Mouse (Mus musculus): ENCODE measurements around the gene 2010111I01Rik.
A peak's percentile ranks its signal among the peaks of the same experiment; 100 is the strongest.

Gene 2010111I01Rik

DNA sequence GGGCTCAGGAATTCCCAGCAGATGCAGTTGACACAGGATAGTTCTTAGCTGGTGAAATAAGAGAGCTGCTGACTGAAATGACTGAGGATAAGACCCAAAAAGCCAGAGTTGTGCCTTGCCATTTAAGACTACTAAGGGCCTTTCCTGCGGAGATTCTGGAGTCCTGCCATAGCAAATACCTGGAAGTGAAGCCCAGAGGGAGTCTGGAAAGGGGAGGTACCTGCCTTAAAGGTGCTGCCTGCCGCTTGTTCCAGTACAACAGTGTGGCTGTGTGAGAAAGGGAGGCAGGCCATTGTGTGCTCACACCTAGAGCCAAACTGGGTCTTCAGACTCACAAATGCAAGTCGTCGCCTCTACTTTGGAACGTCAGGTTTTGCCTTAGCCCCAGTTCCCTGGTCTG is 305.5 kb downstream of the 2010111I01Rik start:
- no peak for DNase-seq (ENCODE audit: low read depth, low spot score)
- Histone ChIP-seq H3K36me3 (ENCODE audit: control insufficient read depth, insufficient read depth, low read length, poor library complexity, severe bottlenecking) (no peaks in the 10 kb centered on the region), H3K27me3 (ENCODE audit: control insufficient read depth, insufficient read depth, low read length, poor library complexity, severe bottlenecking) (no peaks in the 10 kb centered on the region)

DNA sequence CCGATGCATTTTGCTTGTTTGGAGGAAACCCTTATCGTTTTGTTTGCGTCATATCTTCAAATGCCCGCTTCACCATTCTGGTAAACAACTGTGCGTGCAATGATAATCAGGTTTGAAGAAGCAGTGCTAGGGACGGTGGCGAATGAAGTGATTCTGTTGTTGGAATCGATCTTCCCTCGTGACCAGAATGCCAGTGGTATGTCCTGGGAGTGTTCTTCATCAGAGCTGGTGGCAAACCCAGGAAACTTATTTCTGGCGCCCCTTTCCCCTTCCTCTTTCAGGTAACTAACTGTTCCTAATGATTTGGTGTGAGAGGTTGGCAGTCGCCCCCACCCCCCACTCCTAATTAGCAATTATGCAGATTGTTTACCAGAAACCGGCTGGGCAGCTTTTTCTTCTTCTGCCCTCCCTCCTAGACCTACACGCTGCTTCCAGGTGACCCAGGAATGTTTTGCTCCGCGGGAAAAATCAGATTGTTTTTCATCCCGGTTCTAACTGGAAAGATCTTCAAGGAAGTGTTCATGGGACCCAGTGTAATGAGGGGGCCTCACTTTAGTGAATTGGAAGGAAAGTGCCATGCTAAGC is 307.4 kb downstream of the 2010111I01Rik start:
- DNase-seq (ENCODE audit: low read depth, low spot score), result no peak
- no peaks in the 10 kb centered on the region for H3K36me3 ChIP-seq (ENCODE audit: control insufficient read depth, insufficient read depth, low read length, poor library complexity, severe bottlenecking)
- H3K27me3 ChIP-seq (ENCODE audit: control insufficient read depth, insufficient read depth, low read length, poor library complexity, severe bottlenecking), result no peaks in the 10 kb centered on the region

DNA sequence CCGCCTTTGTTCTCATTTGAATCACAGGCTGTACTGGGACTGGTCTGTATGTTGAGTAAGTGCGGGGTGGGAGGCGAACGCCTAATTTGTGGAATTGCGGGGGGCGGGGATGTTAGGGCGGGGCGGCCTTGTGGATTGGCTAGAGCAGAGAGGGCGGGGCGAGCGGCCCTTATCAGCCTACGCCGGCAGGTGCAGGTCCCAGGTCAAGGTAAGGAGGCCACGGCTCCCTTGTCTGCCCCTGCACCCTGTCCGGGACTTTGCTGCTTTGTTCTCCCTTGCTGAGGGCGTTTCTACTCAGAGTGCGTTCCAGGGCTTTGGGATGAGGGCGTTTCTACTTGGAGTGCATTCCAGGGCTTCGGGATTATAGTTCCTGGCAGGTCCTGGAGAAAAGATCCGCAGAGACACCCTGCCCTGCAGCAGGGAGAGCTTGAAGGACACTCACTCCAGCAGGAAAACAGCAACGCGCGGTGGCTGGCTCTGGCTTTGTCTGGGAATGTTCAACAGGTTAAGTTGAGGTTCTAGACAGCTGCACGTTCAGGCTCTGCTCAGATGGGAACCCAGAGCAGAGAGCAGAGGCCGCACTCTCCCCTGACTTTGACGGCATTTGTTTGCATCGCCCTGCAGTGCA is 308.0 kb downstream of the 2010111I01Rik start:
- H3K36me3 ChIP-seq (ENCODE audit: control insufficient read depth, insufficient read depth, low read length, poor library complexity, severe bottlenecking), result no peaks in the 10 kb centered on the region
- no peak for DNase-seq (ENCODE audit: low read depth, low spot score)
- no peaks in the 10 kb centered on the region for H3K27me3 ChIP-seq (ENCODE audit: control insufficient read depth, insufficient read depth, low read length, poor library complexity, severe bottlenecking)

DNA sequence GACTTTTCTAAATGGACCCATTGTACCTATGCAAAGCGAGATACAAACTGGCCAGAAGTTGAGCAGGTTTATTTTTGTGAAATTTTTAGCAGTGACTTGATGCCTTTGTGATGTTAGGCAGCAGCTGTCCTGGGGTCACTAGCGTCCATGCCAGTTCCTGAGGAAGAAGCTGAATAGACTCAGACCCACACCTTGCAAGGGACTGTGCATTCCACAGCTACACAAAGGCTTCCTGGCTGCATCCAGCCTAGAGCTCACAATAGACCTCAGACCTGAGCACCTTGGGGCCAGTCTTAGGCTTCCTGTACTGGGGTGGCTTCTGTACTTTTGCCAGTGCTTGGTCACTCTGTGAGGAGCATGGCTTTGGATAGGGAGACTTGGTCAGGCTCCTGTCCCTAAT is 309.2 kb downstream of the 2010111I01Rik start:
- DNase-seq (ENCODE audit: low read depth, low spot score), result no peak
- Histone ChIP-seq H3K36me3 (ENCODE audit: control insufficient read depth, insufficient read depth, low read length, poor library complexity, severe bottlenecking) (no peaks in the 10 kb centered on the region), H3K27me3 (ENCODE audit: control insufficient read depth, insufficient read depth, low read length, poor library complexity, severe bottlenecking) (no peaks in the 10 kb centered on the region)

DNA sequence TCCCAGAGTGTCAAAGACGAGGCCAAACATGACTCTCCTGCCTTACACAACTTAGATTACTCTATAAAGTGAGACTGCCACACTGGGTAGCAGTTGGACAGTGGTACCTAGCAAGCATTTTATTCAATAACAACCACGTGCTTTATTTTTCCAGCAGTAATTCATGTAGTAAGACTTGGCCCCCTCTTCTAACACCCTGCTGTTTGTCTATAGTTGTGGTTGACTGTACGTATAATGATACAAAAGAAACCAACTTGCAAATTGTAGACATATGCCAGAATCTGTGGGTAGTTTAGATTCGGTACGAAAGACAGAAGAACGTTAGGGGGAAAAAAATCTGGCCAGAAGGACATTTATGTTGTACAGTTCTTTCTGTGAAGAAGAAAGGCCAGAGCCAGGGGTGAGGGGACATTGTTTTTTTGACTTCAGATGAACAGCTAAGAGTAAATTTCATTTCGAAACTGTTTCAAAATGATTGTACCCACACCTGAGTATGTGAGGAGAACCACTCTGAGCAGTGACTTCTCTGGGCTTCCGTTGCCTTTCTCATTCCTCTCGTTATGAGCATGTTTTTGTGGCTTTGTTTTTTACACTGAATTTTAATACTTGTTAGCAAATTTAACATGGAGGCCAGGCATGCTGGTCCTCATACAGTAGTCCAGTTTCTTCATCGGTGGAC is 309.9 kb downstream of the 2010111I01Rik start:
- DNase-seq (ENCODE audit: low read depth, low spot score), result no peak
- Histone ChIP-seq H3K27me3 (ENCODE audit: control insufficient read depth, insufficient read depth, low read length, poor library complexity, severe bottlenecking) (no peaks in the 10 kb centered on the region), H3K36me3 (ENCODE audit: control insufficient read depth, insufficient read depth, low read length, poor library complexity, severe bottlenecking) (no peaks in the 10 kb centered on the region)

DNA sequence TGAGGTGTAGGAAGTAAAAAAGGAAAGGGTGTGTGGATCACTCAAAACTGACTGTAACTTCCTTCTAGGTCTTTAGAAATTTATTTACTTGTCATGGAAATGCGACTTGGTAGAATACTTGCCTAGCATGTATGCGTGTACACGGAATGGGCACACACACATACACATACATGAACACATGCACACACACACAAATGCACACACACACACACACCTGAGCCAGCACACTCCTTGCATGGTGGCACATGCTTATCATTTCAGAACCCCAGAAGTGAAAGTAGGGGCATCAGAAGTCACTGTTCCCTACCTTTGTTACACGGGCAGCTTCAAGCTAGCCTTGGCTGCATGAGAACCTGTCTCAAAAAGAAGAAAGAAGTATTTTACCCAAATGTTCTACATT is 311.7 kb downstream of the 2010111I01Rik start:
- Histone ChIP-seq H3K36me3 (ENCODE audit: control insufficient read depth, insufficient read depth, low read length, poor library complexity, severe bottlenecking) (no peaks in the 10 kb centered on the region), H3K27me3 (ENCODE audit: control insufficient read depth, insufficient read depth, low read length, poor library complexity, severe bottlenecking) (no peaks in the 10 kb centered on the region)
- no peak for DNase-seq (ENCODE audit: low read depth, low spot score)

DNA sequence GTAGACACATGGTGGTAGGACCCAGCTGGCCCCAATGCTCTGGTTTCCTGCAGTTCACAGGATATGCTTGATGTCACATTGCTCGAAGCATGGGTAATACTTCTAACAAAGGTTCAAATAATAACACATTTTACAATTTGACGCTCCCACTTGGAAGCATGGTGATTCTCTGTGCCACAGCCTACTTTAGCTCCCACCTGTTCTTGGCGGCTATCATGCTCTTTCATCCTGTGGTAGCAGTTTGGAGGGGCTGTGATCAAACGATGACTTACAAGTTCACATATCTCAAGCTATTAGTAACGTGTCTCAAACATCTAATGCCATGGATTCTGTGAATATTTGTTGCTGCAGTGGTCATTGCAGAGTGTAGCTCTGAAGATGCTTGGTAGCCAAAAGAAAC is 312.6 kb downstream of the 2010111I01Rik start:
- no peak for DNase-seq (ENCODE audit: low read depth, low spot score)
- H3K36me3 ChIP-seq (ENCODE audit: control insufficient read depth, insufficient read depth, low read length, poor library complexity, severe bottlenecking), result no peaks in the 10 kb centered on the region
- H3K27me3 ChIP-seq (ENCODE audit: control insufficient read depth, insufficient read depth, low read length, poor library complexity, severe bottlenecking), result no peaks in the 10 kb centered on the region

DNA sequence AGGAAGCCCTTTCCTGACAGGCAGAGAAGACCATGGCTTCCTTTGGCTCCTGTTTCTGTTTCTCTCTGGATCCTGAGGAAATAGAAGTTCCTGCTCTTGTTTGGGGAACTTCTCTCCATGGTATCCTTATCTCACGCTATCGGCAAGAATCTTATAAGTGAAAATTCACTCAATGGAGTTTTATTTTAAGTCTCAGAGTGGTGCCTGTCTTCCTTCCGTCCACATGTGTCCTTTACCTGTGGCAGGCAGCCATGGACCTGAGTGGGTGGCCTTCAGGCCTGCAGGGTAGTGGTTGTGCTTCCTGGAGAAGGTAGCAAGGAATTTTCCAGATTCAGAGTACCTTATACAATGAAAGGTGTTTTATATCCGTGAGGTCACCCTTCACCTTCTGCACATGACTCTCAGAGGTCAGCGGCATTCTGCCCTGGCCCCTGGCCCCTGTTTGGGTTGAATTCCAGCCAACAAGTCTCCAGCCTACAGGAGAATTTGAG is 313.5 kb downstream of the 2010111I01Rik start:
- DNase-seq (ENCODE audit: low read depth, low spot score), result no peak

DNA sequence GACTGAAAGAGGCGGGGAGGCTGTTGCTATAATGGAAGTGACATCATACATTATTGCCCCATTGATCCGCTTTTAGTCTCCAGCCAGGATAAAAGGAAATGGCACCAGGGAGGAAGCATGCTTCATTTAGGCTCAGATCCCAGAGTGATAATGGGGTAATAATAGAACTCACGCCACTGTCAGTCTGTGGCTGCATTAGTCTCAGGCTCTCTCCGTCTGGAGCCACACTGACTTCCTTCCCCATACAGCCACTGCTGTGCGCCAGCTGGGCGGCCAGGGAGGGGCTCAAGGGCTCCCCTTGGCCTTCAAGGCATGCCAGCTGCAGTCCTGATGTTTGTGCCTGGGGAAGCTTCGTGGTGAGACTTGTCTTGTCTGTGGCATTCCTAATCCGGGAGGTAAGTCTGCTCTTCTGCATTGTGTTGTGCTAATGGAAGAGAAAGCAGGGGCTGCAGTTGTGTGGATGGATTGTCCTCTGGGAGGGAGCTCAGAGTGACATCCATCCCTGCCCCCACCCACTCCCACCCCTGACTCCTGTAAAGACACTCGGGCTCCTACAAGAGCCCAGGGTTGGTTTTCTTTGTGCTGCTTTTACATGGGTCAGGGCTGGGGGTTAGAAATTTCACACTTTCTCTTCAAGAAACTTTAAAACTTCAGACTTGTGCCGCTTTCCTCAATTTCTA is 314.2 kb downstream of the 2010111I01Rik start:
- no peaks in the 10 kb centered on the region for H3K27me3 ChIP-seq (ENCODE audit: control insufficient read depth, insufficient read depth, low read length, poor library complexity, severe bottlenecking)
- DNase-seq (ENCODE audit: low read depth, low spot score), result peak; percentile 11
- no peaks in the 10 kb centered on the region for H3K36me3 ChIP-seq (ENCODE audit: control insufficient read depth, insufficient read depth, low read length, poor library complexity, severe bottlenecking)

More for the DNA sequence above, 313.5 kb downstream of the 2010111I01Rik start:
- no peaks in the 10 kb centered on the region for H3K27me3 ChIP-seq (ENCODE audit: control insufficient read depth, insufficient read depth, low read length, poor library complexity, severe bottlenecking)
- no peaks in the 10 kb centered on the region for H3K36me3 ChIP-seq (ENCODE audit: control insufficient read depth, insufficient read depth, low read length, poor library complexity, severe bottlenecking)

DNA sequence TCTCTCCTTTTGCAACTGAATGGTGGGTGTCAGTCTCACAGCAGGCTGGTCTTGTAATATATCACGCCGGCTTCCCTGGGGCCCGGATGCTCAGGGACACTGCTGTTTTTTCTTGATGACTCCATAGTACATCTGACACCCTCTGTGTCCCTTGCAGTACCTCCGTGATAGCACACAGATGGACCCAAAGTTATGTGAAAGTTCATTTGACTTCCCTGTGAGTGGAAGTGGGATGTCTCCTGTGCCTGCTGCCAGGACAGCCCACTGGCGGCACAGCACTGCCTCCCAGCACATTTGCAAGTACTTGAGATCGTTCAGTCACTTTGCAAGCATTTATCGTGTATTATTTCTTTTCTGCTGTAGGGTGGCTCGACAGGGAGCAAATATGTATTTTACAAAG is 315.1 kb downstream of the 2010111I01Rik start:
- Histone ChIP-seq H3K27me3 (ENCODE audit: control insufficient read depth, insufficient read depth, low read length, poor library complexity, severe bottlenecking) (no peaks in the 10 kb centered on the region), H3K36me3 (ENCODE audit: control insufficient read depth, insufficient read depth, low read length, poor library complexity, severe bottlenecking) (no peaks in the 10 kb centered on the region)
- no peak for DNase-seq (ENCODE audit: low read depth, low spot score)

DNA sequence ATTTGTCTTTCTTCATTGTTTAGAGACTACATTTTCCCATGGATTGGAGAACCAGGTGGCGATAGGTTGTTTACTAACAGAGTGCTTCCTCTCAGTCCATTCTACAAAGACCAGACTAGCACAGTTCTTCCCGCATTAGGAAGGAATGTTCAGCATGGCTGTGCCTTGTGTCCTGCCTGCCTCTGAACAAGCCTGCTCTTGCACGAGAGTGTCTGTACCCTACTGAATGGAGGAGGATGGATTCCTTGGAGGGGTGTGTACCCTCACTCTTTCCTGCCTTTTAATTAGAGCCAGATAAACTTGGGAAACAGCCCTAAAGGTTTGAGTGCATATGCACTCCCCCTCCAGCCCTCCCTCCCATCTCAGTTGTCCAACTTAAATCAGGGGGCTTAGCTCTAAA is 315.7 kb downstream of the 2010111I01Rik start:
- Histone ChIP-seq H3K36me3 (ENCODE audit: control insufficient read depth, insufficient read depth, low read length, poor library complexity, severe bottlenecking) (peaks cover under 1% of the 10 kb centered on the region; the same call in 1 of the 2 replicates), H3K27me3 (ENCODE audit: control insufficient read depth, insufficient read depth, low read length, poor library complexity, severe bottlenecking) (no peaks in the 10 kb centered on the region)
- DNase-seq (ENCODE audit: low read depth, low spot score), result no peak

DNA sequence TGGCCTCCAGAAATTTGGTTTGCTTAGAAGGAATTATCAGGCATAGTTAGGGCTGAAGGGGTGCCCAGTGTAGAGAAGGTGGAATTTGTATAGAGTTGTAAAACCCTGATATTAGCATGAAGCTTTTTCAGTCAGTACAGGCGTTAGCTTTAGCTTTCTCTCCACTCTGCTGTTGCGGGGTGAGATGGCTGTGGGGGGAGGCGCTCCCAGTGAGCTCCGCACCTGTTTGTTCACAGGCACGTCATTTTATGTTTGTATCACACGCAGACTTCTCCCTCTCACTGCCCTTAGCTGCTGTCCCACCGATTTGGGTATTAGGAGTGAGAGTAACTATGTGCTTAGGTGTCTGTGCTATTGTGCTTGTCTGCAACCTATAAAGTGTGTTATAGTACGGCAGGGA is 316.5 kb downstream of the 2010111I01Rik start:
- DNase-seq (ENCODE audit: low read depth, low spot score), result no peak
- Histone ChIP-seq H3K36me3 (ENCODE audit: control insufficient read depth, insufficient read depth, low read length, poor library complexity, severe bottlenecking) (peaks cover 2% of the 10 kb centered on the region; the same call in 1 of the 2 replicates), H3K27me3 (ENCODE audit: control insufficient read depth, insufficient read depth, low read length, poor library complexity, severe bottlenecking) (no peaks in the 10 kb centered on the region)

DNA sequence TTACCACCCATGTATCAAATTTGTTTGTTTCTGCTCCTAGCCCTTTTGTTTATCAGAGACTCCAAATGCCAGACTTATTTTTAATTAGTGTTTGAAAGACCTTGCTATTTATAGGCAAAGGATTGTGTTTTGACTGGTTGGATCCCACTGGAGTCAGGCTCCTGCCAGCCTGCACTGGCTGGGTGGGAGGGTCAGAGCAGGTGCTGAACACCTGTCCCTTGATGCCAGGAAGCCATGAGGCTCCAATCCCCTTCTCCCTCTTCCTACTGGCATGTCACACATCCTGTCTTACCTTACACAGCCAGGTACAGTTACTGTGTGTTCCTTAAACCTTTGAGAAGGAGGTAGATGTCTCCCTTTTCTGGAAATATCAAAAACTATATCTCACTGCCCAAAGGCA is 318.5 kb downstream of the 2010111I01Rik start:
- Histone ChIP-seq H3K27me3 (ENCODE audit: control insufficient read depth, insufficient read depth, low read length, poor library complexity, severe bottlenecking) (no peaks in the 10 kb centered on the region), H3K36me3 (ENCODE audit: control insufficient read depth, insufficient read depth, low read length, poor library complexity, severe bottlenecking) (peaks cover 2% of the 10 kb centered on the region; the same call in 1 of the 2 replicates)
- DNase-seq (ENCODE audit: low read depth, low spot score), result no peak

DNA sequence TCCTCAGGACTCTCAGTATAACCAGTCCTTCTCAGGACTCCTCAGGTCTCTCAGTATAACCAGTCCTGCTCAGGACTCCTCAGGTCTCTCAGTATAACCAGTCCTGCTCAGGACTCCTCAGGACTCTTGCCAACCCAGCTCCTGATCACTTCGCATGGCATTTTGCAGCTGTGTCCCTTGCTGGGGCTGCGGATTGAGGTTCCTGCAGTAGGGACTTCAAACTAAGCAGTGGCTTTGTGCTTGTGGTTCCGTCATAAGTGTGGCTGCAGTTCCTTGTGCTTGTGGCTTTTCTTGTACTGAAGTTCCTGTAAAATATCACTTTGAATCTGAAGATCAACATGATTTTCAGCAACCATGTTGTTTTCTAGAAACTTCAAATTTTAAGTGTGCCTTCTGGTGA is 320.1 kb downstream of the 2010111I01Rik start:
- H3K27me3 ChIP-seq (ENCODE audit: control insufficient read depth, insufficient read depth, low read length, poor library complexity, severe bottlenecking), result no peaks in the 10 kb centered on the region
- DNase-seq (ENCODE audit: low read depth, low spot score), result no peak
- H3K36me3 ChIP-seq (ENCODE audit: control insufficient read depth, insufficient read depth, low read length, poor library complexity, severe bottlenecking), result peaks cover 2% of the 10 kb centered on the region; the same call in 1 of the 2 replicates

Measured in splenic B cell, adult 2 months (primary cell).